Mouse (Mus musculus): Measurements from ENCODE around the gene Fgf10. TPM values are rescaled to one million over a fixed set of nuclear protein-coding genes. Genes with fewer than 3 reads are reported as not detected.

Fgf10 gene
- polyA plus RNA-seq, 1 experiment, result 0.42 TPM

GRCm38 (mm10) chr13:118716265-118716664 lies 46.7 kb downstream of the Fgf10 start:
- Histone ChIP-seq H3K27me3 (replicated peaks; ENCODE audit: control insufficient read depth, insufficient read depth, low read length) (no peaks in the 10 kb centered on the region; the same call in 1 of the 2 replicates), H3K36me3 (ENCODE audit: control insufficient read depth, insufficient read depth, low read length) (no peaks in the 10 kb centered on the region), H3K27ac (ENCODE audit: insufficient read depth, low read depth, low read length) (no peak overlapping the region), H3K4me1 (ENCODE audit: control insufficient read depth, insufficient read depth, low read length) (no peaks in the 10 kb centered on the region), H3K4me3 (ENCODE audit: insufficient read depth, low read depth, low read length) (no peak overlapping the region)
- WGBS, result 37% methylated on average over 8 of the region's 8 CpGs
- TF ChIP-seq POLR2A (IDR thresholded peaks at IDR 0.05; ENCODE audit: low read depth, low read length), result no peak
- no peak for TF ChIP-seq CTCF (conservative IDR thresholded peaks at IDR 0.05; ENCODE audit: insufficient read depth, insufficient read length, low read depth, low read length)
- no peak for DNase-seq

GRCm38 (mm10) chr13:118716726-118717125 lies 47.1 kb downstream of the Fgf10 start:
- Histone ChIP-seq H3K4me1 (ENCODE audit: control insufficient read depth, insufficient read depth, low read length) (no peaks in the 10 kb centered on the region), H3K27ac (ENCODE audit: insufficient read depth, low read depth, low read length) (no peak overlapping the region), H3K27me3 (replicated peaks; ENCODE audit: control insufficient read depth, insufficient read depth, low read length) (no peaks in the 10 kb centered on the region; the same call in 1 of the 2 replicates), H3K4me3 (ENCODE audit: insufficient read depth, low read depth, low read length) (no peak overlapping the region), H3K36me3 (ENCODE audit: control insufficient read depth, insufficient read depth, low read length) (no peaks in the 10 kb centered on the region)
- 70% methylated on average over 1 of the region's 1 CpGs for WGBS
- TF ChIP-seq CTCF (conservative IDR thresholded peaks at IDR 0.05; ENCODE audit: insufficient read depth, insufficient read length, low read depth, low read length) (no peak), POLR2A (IDR thresholded peaks at IDR 0.05; ENCODE audit: low read depth, low read length) (no peak)
- DNase-seq, result no peak

GRCm38 (mm10) chr13:118718396-118718795 lies 48.8 kb downstream of the Fgf10 start:
- Histone ChIP-seq H3K36me3 (ENCODE audit: control insufficient read depth, insufficient read depth, low read length) (no peaks in the 10 kb centered on the region), H3K4me3 (ENCODE audit: insufficient read depth, low read depth, low read length) (no peak overlapping the region), H3K27me3 (replicated peaks; ENCODE audit: control insufficient read depth, insufficient read depth, low read length) (no peaks in the 10 kb centered on the region; the same call in 1 of the 2 replicates), H3K4me1 (ENCODE audit: control insufficient read depth, insufficient read depth, low read length) (no peaks in the 10 kb centered on the region), H3K27ac (ENCODE audit: insufficient read depth, low read depth, low read length) (no peak overlapping the region)
- TF ChIP-seq POLR2A (IDR thresholded peaks at IDR 0.05; ENCODE audit: low read depth, low read length), result no peak
- TF ChIP-seq CTCF (conservative IDR thresholded peaks at IDR 0.05; ENCODE audit: insufficient read depth, insufficient read length, low read depth, low read length), result no peak
- no peak for DNase-seq
- WGBS, result 42% methylated on average over 3 of the region's 3 CpGs

- TF ChIP-seq POLR2A (IDR thresholded peaks at IDR 0.05; ENCODE audit: low read depth, low read length), result no peak
- TF ChIP-seq CTCF (conservative IDR thresholded peaks at IDR 0.05; ENCODE audit: insufficient read depth, insufficient read length, low read depth, low read length), result no peak
Measured at GRCm38 (mm10) chr13:118721668-118722067, 52.1 kb downstream of the Fgf10 start.

GRCm38 (mm10) chr13:118731850-118732552 lies 62.4 kb downstream of the Fgf10 start:
- Histone ChIP-seq H3K36me3 (ENCODE audit: control insufficient read depth, insufficient read depth, low read length) (no peaks in the 10 kb centered on the region), H3K4me3 (ENCODE audit: insufficient read depth, low read depth, low read length) (no peak overlapping the region), H3K27me3 (replicated peaks; ENCODE audit: control insufficient read depth, insufficient read depth, low read length) (no peaks in the 10 kb centered on the region), H3K4me1 (ENCODE audit: control insufficient read depth, insufficient read depth, low read length) (no peaks in the 10 kb centered on the region), H3K27ac (ENCODE audit: insufficient read depth, low read depth, low read length) (no peak overlapping the region)
- WGBS, result 26% methylated on average over 12 of the region's 12 CpGs
- TF ChIP-seq CTCF (conservative IDR thresholded peaks at IDR 0.05; ENCODE audit: insufficient read depth, insufficient read length, low read depth, low read length) (no peak), POLR2A (IDR thresholded peaks at IDR 0.05; ENCODE audit: low read depth, low read length) (no peak)
- DNase-seq, result no peak

More at GRCm38 (mm10) chr13:118721668-118722067, 52.1 kb downstream of the Fgf10 start:
- Histone ChIP-seq H3K36me3 (ENCODE audit: control insufficient read depth, insufficient read depth, low read length) (no peaks in the 10 kb centered on the region), H3K4me1 (ENCODE audit: control insufficient read depth, insufficient read depth, low read length) (no peaks in the 10 kb centered on the region), H3K4me3 (ENCODE audit: insufficient read depth, low read depth, low read length) (no peak overlapping the region), H3K27me3 (replicated peaks; ENCODE audit: control insufficient read depth, insufficient read depth, low read length) (no peaks in the 10 kb centered on the region), H3K27ac (ENCODE audit: insufficient read depth, low read depth, low read length) (no peak overlapping the region)
- 31% methylated on average over 1 of the region's 1 CpGs for WGBS
- no peak for DNase-seq

GRCm38 (mm10) chr13:118739854-118740411 lies 70.3 kb downstream of the Fgf10 start:
- TF ChIP-seq CTCF (conservative IDR thresholded peaks at IDR 0.05; ENCODE audit: insufficient read depth, insufficient read length, low read depth, low read length), result no peak
- TF ChIP-seq POLR2A (IDR thresholded peaks at IDR 0.05; ENCODE audit: low read depth, low read length), result no peak
- no peak overlapping the region for H3K27ac ChIP-seq (ENCODE audit: insufficient read depth, low read depth, low read length)
- 77% methylated on average over 2 of the region's 2 CpGs for WGBS
- H3K4me3 ChIP-seq (ENCODE audit: insufficient read depth, low read depth, low read length), result no peak overlapping the region
- H3K4me1 ChIP-seq (ENCODE audit: control insufficient read depth, insufficient read depth, low read length), result no peaks in the 10 kb centered on the region
- no peaks in the 10 kb centered on the region for H3K36me3 ChIP-seq (ENCODE audit: control insufficient read depth, insufficient read depth, low read length)
- no peak for DNase-seq
- no peaks in the 10 kb centered on the region for H3K27me3 ChIP-seq (replicated peaks; ENCODE audit: control insufficient read depth, insufficient read depth, low read length)

GRCm38 (mm10) chr13:118742788-118743187 lies 73.2 kb downstream of the Fgf10 start:
- Histone ChIP-seq H3K36me3 (ENCODE audit: control insufficient read depth, insufficient read depth, low read length) (no peaks in the 10 kb centered on the region), H3K4me1 (ENCODE audit: control insufficient read depth, insufficient read depth, low read length) (no peaks in the 10 kb centered on the region), H3K27me3 (replicated peaks; ENCODE audit: control insufficient read depth, insufficient read depth, low read length) (no peaks in the 10 kb centered on the region), H3K27ac (ENCODE audit: insufficient read depth, low read depth, low read length) (no peak overlapping the region), H3K4me3 (ENCODE audit: insufficient read depth, low read depth, low read length) (no peak overlapping the region)
- DNase-seq, result no peak
- WGBS, result 80% methylated on average over 4 of the region's 4 CpGs
- TF ChIP-seq POLR2A (IDR thresholded peaks at IDR 0.05; ENCODE audit: low read depth, low read length), result no peak
- no peak for TF ChIP-seq CTCF (conservative IDR thresholded peaks at IDR 0.05; ENCODE audit: insufficient read depth, insufficient read length, low read depth, low read length)
